Mouse (Mus musculus): ENCODE data around the gene 0610010K14Rik. TPM values are rescaled to one million over a fixed set of nuclear protein-coding genes. Genes with fewer than 3 reads are reported as not detected.

0610010K14Rik gene
- polyA plus RNA-seq, 1 experiment, result 153 TPM

DNA sequence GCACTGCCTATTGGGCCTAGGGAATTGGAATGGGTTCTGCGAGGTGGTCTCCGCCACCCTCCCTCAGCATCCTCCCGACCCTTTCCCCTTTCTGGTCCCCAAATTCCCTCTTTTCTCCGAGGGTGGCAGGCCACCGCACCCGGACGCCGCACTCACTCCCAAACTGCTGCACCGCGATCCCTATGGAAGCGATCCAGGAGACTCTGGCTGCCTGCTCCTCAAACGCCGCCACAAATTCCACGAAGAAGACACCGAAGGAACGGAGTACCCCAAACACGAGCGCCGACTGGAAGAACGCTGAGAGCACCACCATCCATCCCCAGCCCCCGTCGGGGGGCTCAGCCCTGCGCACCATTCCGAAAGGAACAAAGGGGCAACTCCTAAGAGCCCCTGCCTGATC lies 17.4 kb downstream of the 0610010K14Rik start:
- H3K27ac ChIP-seq (ENCODE audit: control insufficient read depth, insufficient read depth, low read length), result no peak overlapping the region
- H3K4me1 ChIP-seq (replicated peaks; ENCODE audit: control insufficient read depth, insufficient read depth, low read length), result peaks cover 20% of the 10 kb centered on the region

DNA sequence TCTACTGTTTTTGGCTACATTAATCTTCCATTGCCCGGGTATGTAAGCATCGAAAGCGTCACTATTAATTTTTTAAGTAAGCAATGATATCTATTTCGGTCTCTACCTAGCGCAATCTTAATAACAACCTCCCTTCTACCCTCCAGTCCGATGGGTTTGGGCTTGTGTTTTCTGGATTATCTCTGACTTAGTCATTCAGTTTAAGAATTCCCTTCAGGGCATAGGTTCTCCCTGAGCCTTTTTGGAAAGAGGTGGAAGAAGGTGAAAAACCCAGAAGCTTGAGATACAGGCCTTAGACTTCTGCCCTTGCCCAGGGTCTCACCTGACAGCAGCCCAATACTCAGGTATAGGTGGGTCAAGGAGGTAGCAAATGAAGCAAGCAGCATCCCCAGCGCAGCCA lies 17.8 kb downstream of the 0610010K14Rik start:
- no peak for DNase-seq
- H3K27me3 ChIP-seq (ENCODE audit: control insufficient read depth, insufficient read depth, low read length), result peaks cover 9% of the 10 kb centered on the region
- no peak overlapping the region for H3K27ac ChIP-seq (ENCODE audit: control insufficient read depth, insufficient read depth, low read length)
- peaks cover 20% of the 10 kb centered on the region for H3K4me1 ChIP-seq (replicated peaks; ENCODE audit: control insufficient read depth, insufficient read depth, low read length)
- 84% methylated on average over 7 of the region's 7 CpGs for WGBS
- TF ChIP-seq POLR2A (IDR thresholded peaks at IDR 0.05; ENCODE audit: control insufficient read depth, extremely low read depth, insufficient read depth, low read length, poor library complexity) (no peak), CTCF (IDR thresholded peaks at IDR 0.05; ENCODE audit: borderline replicate concordance, control insufficient read depth, extremely low read depth, insufficient read depth, low read length, poor library complexity) (no peak)
- no peaks in the 10 kb centered on the region for H3K36me3 ChIP-seq (ENCODE audit: control insufficient read depth, insufficient read depth, low read length)
- peak overlapping the region; percentile 51; the same call in 1 of the 2 replicates for H3K4me3 ChIP-seq (ENCODE audit: control insufficient read depth, insufficient read depth, low read length)

More for the DNA sequence above, 17.4 kb downstream of the 0610010K14Rik start:
- peaks cover 5% of the 10 kb centered on the region for H3K27me3 ChIP-seq (ENCODE audit: control insufficient read depth, insufficient read depth, low read length)
- no peaks in the 10 kb centered on the region for H3K36me3 ChIP-seq (ENCODE audit: control insufficient read depth, insufficient read depth, low read length)
- 6% methylated on average over 24 of the region's 24 CpGs for WGBS
- no peak for DNase-seq
- TF ChIP-seq CTCF (IDR thresholded peaks at IDR 0.05; ENCODE audit: borderline replicate concordance, control insufficient read depth, extremely low read depth, insufficient read depth, low read length, poor library complexity) (no peak), POLR2A (IDR thresholded peaks at IDR 0.05; ENCODE audit: control insufficient read depth, extremely low read depth, insufficient read depth, low read length, poor library complexity) (no peak)
- peak overlapping the region; percentile 51 for H3K4me3 ChIP-seq (ENCODE audit: control insufficient read depth, insufficient read depth, low read length)

DNA sequence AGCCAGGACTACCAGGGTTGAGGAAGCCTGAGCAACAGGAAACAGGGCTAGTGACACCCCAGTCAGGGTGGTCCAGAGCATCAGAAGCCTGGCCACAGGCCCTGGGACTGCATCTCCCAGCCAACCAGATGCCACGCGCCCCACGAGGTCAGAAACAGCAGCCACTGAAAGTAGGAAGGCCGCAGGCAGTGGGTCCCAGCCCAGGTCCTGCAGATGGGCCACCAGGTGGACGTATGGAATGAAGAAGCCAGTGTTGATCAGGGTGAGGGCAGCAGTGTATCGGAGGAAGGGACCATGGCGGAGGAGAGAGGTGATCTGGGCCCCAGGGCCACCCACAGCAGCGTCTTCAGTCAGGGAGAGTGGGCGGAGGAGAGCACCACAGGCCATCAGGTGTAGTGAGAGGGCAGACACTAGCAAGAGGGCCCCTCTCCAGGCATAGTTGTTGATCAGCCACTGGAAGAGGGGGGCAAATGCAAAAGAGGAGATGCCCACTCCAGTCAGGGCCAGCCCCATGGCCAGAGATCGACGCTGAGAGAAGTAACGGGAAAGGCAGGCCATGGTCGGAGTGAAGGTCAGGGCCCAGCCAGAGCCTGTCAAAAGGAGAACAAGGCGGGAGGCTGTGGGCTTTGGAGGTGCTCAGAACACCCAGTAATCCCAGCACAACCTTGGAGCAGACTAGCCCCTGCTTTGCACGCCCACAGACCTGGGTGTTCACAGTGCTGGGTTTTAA lies 18.8 kb downstream of the 0610010K14Rik start:
- H3K4me3 ChIP-seq (ENCODE audit: control insufficient read depth, insufficient read depth, low read length), result no peak overlapping the region
- no peak overlapping the region for H3K27ac ChIP-seq (ENCODE audit: control insufficient read depth, insufficient read depth, low read length)
- peaks cover 17% of the 10 kb centered on the region for H3K4me1 ChIP-seq (replicated peaks; ENCODE audit: control insufficient read depth, insufficient read depth, low read length)
- H3K27me3 ChIP-seq (ENCODE audit: control insufficient read depth, insufficient read depth, low read length), result peaks cover 9% of the 10 kb centered on the region
- no peak for DNase-seq
- 96% methylated on average over 15 of the region's 15 CpGs for WGBS
- H3K36me3 ChIP-seq (ENCODE audit: control insufficient read depth, insufficient read depth, low read length), result no peaks in the 10 kb centered on the region
- no peak for TF ChIP-seq CTCF (IDR thresholded peaks at IDR 0.05; ENCODE audit: borderline replicate concordance, control insufficient read depth, extremely low read depth, insufficient read depth, low read length, poor library complexity)
- TF ChIP-seq POLR2A (IDR thresholded peaks at IDR 0.05; ENCODE audit: control insufficient read depth, extremely low read depth, insufficient read depth, low read length, poor library complexity), result no peak

DNA sequence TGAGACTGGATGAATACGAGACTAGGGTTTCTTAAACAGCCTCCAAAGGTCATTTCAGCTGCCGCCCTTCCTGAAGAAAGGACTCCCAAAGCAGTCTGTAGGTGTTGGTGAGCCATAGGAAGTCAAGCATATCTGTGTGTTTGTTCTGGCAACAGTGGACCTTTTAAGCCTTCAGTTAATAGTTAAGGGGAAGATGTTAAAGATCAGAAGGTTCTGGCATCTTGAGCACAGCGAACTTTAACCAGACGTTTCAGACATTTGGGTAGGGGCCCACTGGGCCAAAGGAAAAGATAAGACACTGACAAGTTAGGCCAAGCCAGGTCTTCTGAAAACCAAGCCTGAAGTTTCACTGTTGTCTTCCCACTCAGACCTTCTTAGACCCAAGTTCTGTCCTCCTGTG lies 19.7 kb downstream of the 0610010K14Rik start:
- Histone ChIP-seq H3K27me3 (ENCODE audit: control insufficient read depth, insufficient read depth, low read length) (peaks cover 12% of the 10 kb centered on the region), H3K27ac (ENCODE audit: control insufficient read depth, insufficient read depth, low read length) (no peak overlapping the region), H3K4me3 (ENCODE audit: control insufficient read depth, insufficient read depth, low read length) (no peak overlapping the region), H3K36me3 (ENCODE audit: control insufficient read depth, insufficient read depth, low read length) (no peaks in the 10 kb centered on the region), H3K4me1 (replicated peaks; ENCODE audit: control insufficient read depth, insufficient read depth, low read length) (peaks cover 11% of the 10 kb centered on the region)
- DNase-seq, result no peak
- WGBS, result 96% methylated on average over 4 of the region's 4 CpGs
- TF ChIP-seq POLR2A (IDR thresholded peaks at IDR 0.05; ENCODE audit: control insufficient read depth, extremely low read depth, insufficient read depth, low read length, poor library complexity), result no peak
- TF ChIP-seq CTCF (IDR thresholded peaks at IDR 0.05; ENCODE audit: borderline replicate concordance, control insufficient read depth, extremely low read depth, insufficient read depth, low read length, poor library complexity), result no peak

- H3K4me1 ChIP-seq (replicated peaks; ENCODE audit: control insufficient read depth, insufficient read depth, low read length), result peaks cover 9% of the 10 kb centered on the region
- WGBS, result 95% methylated on average over 3 of the region's 3 CpGs
These were observed 21.6 kb downstream of the 0610010K14Rik start for GRCm38 (mm10) chr11:70216103-70216502.

GRCm38 (mm10) chr11:70215301-70215700 lies 22.4 kb downstream of the 0610010K14Rik start:
- DNase-seq, result no peak
- TF ChIP-seq POLR2A (IDR thresholded peaks at IDR 0.05; ENCODE audit: control insufficient read depth, extremely low read depth, insufficient read depth, low read length, poor library complexity) (no peak), CTCF (IDR thresholded peaks at IDR 0.05; ENCODE audit: borderline replicate concordance, control insufficient read depth, extremely low read depth, insufficient read depth, low read length, poor library complexity) (no peak)
- H3K4me1 ChIP-seq (replicated peaks; ENCODE audit: control insufficient read depth, insufficient read depth, low read length), result peaks cover 4% of the 10 kb centered on the region
- no peaks in the 10 kb centered on the region for H3K36me3 ChIP-seq (ENCODE audit: control insufficient read depth, insufficient read depth, low read length)
- H3K27me3 ChIP-seq (ENCODE audit: control insufficient read depth, insufficient read depth, low read length), result peaks cover 12% of the 10 kb centered on the region
- no peak overlapping the region for H3K4me3 ChIP-seq (ENCODE audit: control insufficient read depth, insufficient read depth, low read length)
- no peak overlapping the region for H3K27ac ChIP-seq (ENCODE audit: control insufficient read depth, insufficient read depth, low read length)
- 46% methylated on average over 22 of the region's 22 CpGs for WGBS

More at GRCm38 (mm10) chr11:70216103-70216502, 21.6 kb downstream of the 0610010K14Rik start:
- no peak overlapping the region for H3K4me3 ChIP-seq (ENCODE audit: control insufficient read depth, insufficient read depth, low read length)
- no peak for DNase-seq
- H3K36me3 ChIP-seq (ENCODE audit: control insufficient read depth, insufficient read depth, low read length), result no peaks in the 10 kb centered on the region
- H3K27ac ChIP-seq (ENCODE audit: control insufficient read depth, insufficient read depth, low read length), result no peak overlapping the region
- H3K27me3 ChIP-seq (ENCODE audit: control insufficient read depth, insufficient read depth, low read length), result peaks cover 12% of the 10 kb centered on the region
- TF ChIP-seq CTCF (IDR thresholded peaks at IDR 0.05; ENCODE audit: borderline replicate concordance, control insufficient read depth, extremely low read depth, insufficient read depth, low read length, poor library complexity) (no peak), POLR2A (IDR thresholded peaks at IDR 0.05; ENCODE audit: control insufficient read depth, extremely low read depth, insufficient read depth, low read length, poor library complexity) (no peak)

Measured in thymus, adult 2 months (tissue).